Mouse (Mus musculus): ENCODE results near the gene Atp6v1a.

DNA sequence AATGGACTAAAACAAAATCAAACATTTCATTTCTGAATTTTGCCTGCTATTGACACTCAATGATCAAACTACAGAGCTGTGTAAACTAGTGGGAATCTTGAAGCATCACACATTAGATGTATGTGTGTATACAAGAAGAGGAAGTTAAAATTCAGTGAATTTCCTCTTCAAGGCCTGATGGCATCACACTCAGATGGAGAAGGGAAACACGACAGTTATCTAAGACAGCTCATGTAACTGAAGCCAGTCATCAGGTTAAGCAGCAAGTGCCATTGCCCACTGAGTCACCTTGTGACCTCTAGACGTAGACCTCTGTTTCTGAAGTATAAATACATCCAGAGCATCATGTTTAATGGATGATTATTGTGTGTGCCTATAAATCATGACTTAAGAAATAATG is 51.9 kb downstream of the Atp6v1a start:
- TF ChIP-seq CTCF (IDR thresholded peaks at IDR 0.05; ENCODE audit: borderline replicate concordance, insufficient read depth, low read depth, low read length) (no peak), POLR2A (IDR thresholded peaks at IDR 0.05; ENCODE audit: borderline replicate concordance, insufficient read depth, low read length) (no peak)

Measured in cerebellum, adult 2 months (tissue).